Mouse (Mus musculus) retina, postnatal 1 day (tissue): ENCODE results near the gene Pank4.

Experiments used
- DNase-seq: peaks from one replicate; pipeline ENCODE4 v3.0.0-alpha.2; 2012

The Pank4 gene

GRCm38 (mm10) chr4:154963901-154964580 lies at the start of gene Pank4:
Pank4 (plus strand) TSS chr4:154964123.
- peak; percentile 97 for DNase-seq

- no peak for DNase-seq
Observed at GRCm38 (mm10) chr4:154914252-154914651, 49.7 kb upstream of the Pank4 start.

- no peak for DNase-seq
Observed at GRCm38 (mm10) chr4:154914707-154915106, 49.2 kb upstream of the Pank4 start.

GRCm38 (mm10) chr4:154915286-154915685 lies 48.6 kb upstream of the Pank4 start:
- no peak for DNase-seq

- DNase-seq: no peak
Observed at GRCm38 (mm10) chr4:154916662-154917061, 47.3 kb upstream of the Pank4 start.

GRCm38 (mm10) chr4:154922291-154922690 lies 41.6 kb upstream of the Pank4 start:
- DNase-seq: no peak

GRCm38 (mm10) chr4:154922931-154923330 lies 41.0 kb upstream of the Pank4 start:
- DNase-seq: no peak

- DNase-seq: no peak
Observed at GRCm38 (mm10) chr4:154925413-154925812, 38.5 kb upstream of the Pank4 start.

GRCm38 (mm10) chr4:154926969-154927898 lies 36.7 kb upstream of the Pank4 start:
- DNase-seq: no peak

- DNase-seq: no peak
Observed at GRCm38 (mm10) chr4:154927899-154928337, 36.0 kb upstream of the Pank4 start.

- no peak for DNase-seq
Observed at GRCm38 (mm10) chr4:154928395-154929087, 35.4 kb upstream of the Pank4 start, which contains the start of gene Tnfrsf14. Tnfrsf14 (minus strand) TSS chr4:154928563.

GRCm38 (mm10) chr4:154929088-154929660 lies 34.7 kb upstream of the Pank4 start:
- DNase-seq: no peak

GRCm38 (mm10) chr4:154933306-154933907 lies 30.5 kb upstream of the Pank4 start:
- DNase-seq: peak; percentile 74

- DNase-seq: no peak
Observed at GRCm38 (mm10) chr4:154934800-154935199, 29.1 kb upstream of the Pank4 start.

GRCm38 (mm10) chr4:154935788-154936187 lies 28.1 kb upstream of the Pank4 start:
- DNase-seq: no peak

- DNase-seq: no peak
Observed at GRCm38 (mm10) chr4:154936542-154937255, 27.2 kb upstream of the Pank4 start.

- DNase-seq: no peak
Observed at GRCm38 (mm10) chr4:154937746-154938145, 26.2 kb upstream of the Pank4 start.

- no peak for DNase-seq
Observed at GRCm38 (mm10) chr4:154940156-154940555, 23.8 kb upstream of the Pank4 start.

- DNase-seq: no peak
Observed at GRCm38 (mm10) chr4:154941831-154942230, 22.1 kb upstream of the Pank4 start.

- DNase-seq: no peak
Observed at GRCm38 (mm10) chr4:154942632-154943322, 21.1 kb upstream of the Pank4 start.
